Mouse (Mus musculus) natural killer cell, adult 2 months (primary cell): ENCODE results near the gene Pusl1.

Source experiments
- DNase-seq, 2 experiments: peaks; one replicate each; pipeline ENCODE4 v3.0.0; 2022; ENCODE audit warnings: low spot score in 2 of 2

Gene Pusl1

GRCm38 (mm10) chr4:155887674-155888073, 3.9 kb downstream of the Pusl1 start:
- no peak for DNase-seq

GRCm38 (mm10) chr4:155886330-155886729, 5.3 kb downstream of the Pusl1 start:
- DNase-seq, result no peak

GRCm38 (mm10) chr4:155883587-155883986, 8.0 kb downstream of the Pusl1 start:
- no peak for DNase-seq

- no peak for DNase-seq
Observed at GRCm38 (mm10) chr4:155871404-155871803, 20.2 kb downstream of the Pusl1 start.

GRCm38 (mm10) chr4:155869317-155870033, 22.1 kb downstream of the Pusl1 start, which contains the start of the genes Cptp and Ints11:
TSS of gene Cptp (minus strand) at chr4:155869440.
TSS of gene Ints11 (plus strand) at chr4:155869546.
- DNase-seq, result peak; percentile 93 to 94

GRCm38 (mm10) chr4:155868614-155869298, 22.8 kb downstream of the Pusl1 start:
- no peak for DNase-seq

GRCm38 (mm10) chr4:155863001-155863400, 28.6 kb downstream of the Pusl1 start, which contains the start of gene Tas1r3:
TSS of gene Tas1r3 (minus strand) at chr4:155863362.
- no peak for DNase-seq

- no peak for DNase-seq
Observed at GRCm38 (mm10) chr4:155861787-155862186, 29.8 kb downstream of the Pusl1 start.

- no peak for DNase-seq
Observed at GRCm38 (mm10) chr4:155859318-155859717, 32.3 kb downstream of the Pusl1 start.

- no peak for DNase-seq
Observed at GRCm38 (mm10) chr4:155856881-155857280, 34.7 kb downstream of the Pusl1 start.

GRCm38 (mm10) chr4:155856071-155856470, 35.5 kb downstream of the Pusl1 start:
- no peak for DNase-seq

- DNase-seq, result no peak
Observed at GRCm38 (mm10) chr4:155854991-155855390, 36.6 kb downstream of the Pusl1 start.

GRCm38 (mm10) chr4:155853421-155853820, 38.2 kb downstream of the Pusl1 start:
- DNase-seq, result no peak

- no peak for DNase-seq
Observed at GRCm38 (mm10) chr4:155851951-155852411, 39.6 kb downstream of the Pusl1 start.

GRCm38 (mm10) chr4:155851368-155851767, 40.2 kb downstream of the Pusl1 start:
- no peak for DNase-seq

GRCm38 (mm10) chr4:155849792-155850451, 41.7 kb downstream of the Pusl1 start:
- no peak for DNase-seq

GRCm38 (mm10) chr4:155849391-155849790, 42.2 kb downstream of the Pusl1 start:
- DNase-seq, result no peak

GRCm38 (mm10) chr4:155848434-155849095, 43.0 kb downstream of the Pusl1 start:
- DNase-seq, result no peak

GRCm38 (mm10) chr4:155847591-155848352, 43.8 kb downstream of the Pusl1 start:
- no peak for DNase-seq

GRCm38 (mm10) chr4:155846871-155847578, 44.6 kb downstream of the Pusl1 start, which contains the start of gene Dvl1:
TSS of gene Dvl1 (plus strand) at chr4:155847402.
- DNase-seq, result peak; percentile 92 to 94
